Mouse (Mus musculus): ENCODE data around the gene Slamf6. TPM values are rescaled to one million over a fixed set of nuclear protein-coding genes. Genes with fewer than 3 reads are reported as not detected.
"Not testable (repeated sequence)": the region's sequence is repeated elsewhere in the genome, so short reads cannot be mapped to it uniquely, and the experiment has no call there.

The Slamf6 gene
- polyA plus RNA-seq, 1 experiment, result not detected

GRCm38 (mm10) chr1:171955071-171955470 is 37.8 kb downstream of the Slamf6 start:
- Histone ChIP-seq H3K4me3 (replicated peaks) (no peak overlapping the region), H3K36me3 (replicated peaks; ENCODE audit: low read length) (no peaks in the 10 kb centered on the region), H3K4me1 (peaks cover 7% of the 10 kb centered on the region), H3K27me3 (replicated peaks) (no peaks in the 10 kb centered on the region), H3K9me3 (peaks cover 16% of the 10 kb centered on the region)
- TF ChIP-seq FLI1 (IDR thresholded peaks at IDR 0.05; ENCODE audit: low read length) (no peak), GATA1 (IDR thresholded peaks at IDR 0.05; ENCODE audit: borderline replicate concordance, low read length) (no peak)

- no peaks in the 10 kb centered on the region for H3K27me3 ChIP-seq (replicated peaks)
- peak overlapping the region; percentile 16 for H3K4me3 ChIP-seq (replicated peaks)
- H3K9me3 ChIP-seq, result peaks cover 3% of the 10 kb centered on the region; the same call in 1 of the 2 replicates
- H3K36me3 ChIP-seq (replicated peaks; ENCODE audit: low read length), result no peaks in the 10 kb centered on the region
- peaks cover 7% of the 10 kb centered on the region for H3K4me1 ChIP-seq
- TF ChIP-seq FLI1 (IDR thresholded peaks at IDR 0.05; ENCODE audit: low read length) (no peak), GATA1 (IDR thresholded peaks at IDR 0.05; ENCODE audit: borderline replicate concordance, low read length) (no peak)
Observed at GRCm38 (mm10) chr1:171957411-171957810, 40.1 kb downstream of the Slamf6 start.

DNA sequence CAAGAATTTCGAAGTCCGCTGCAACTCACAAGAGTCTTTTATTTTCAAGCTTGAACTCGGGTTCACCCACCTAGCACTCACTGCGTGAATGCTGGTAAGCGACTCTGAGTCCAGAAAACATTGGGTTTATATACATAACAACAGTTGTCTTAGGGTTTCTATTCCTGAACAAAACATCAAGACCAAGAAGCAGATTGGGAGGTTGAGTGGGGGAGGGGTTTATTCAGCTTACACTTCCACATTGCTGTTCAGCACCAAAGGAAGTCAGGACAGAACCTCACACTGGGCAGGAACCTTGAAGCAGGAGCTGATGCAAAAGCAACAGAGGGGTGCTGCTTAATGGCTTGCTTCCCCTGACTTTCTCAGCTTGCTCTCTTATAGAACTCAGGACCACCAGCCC is 43.4 kb downstream of the Slamf6 start:
- no peak for TF ChIP-seq FLI1 (IDR thresholded peaks at IDR 0.05; ENCODE audit: low read length)
- Histone ChIP-seq H3K36me3 (replicated peaks; ENCODE audit: low read length) (no peaks in the 10 kb centered on the region), H3K9me3 (no peaks in the 10 kb centered on the region), H3K4me1 (peaks cover 7% of the 10 kb centered on the region), H3K4me3 (replicated peaks) (no peak overlapping the region), H3K27me3 (replicated peaks) (no peaks in the 10 kb centered on the region)

DNA sequence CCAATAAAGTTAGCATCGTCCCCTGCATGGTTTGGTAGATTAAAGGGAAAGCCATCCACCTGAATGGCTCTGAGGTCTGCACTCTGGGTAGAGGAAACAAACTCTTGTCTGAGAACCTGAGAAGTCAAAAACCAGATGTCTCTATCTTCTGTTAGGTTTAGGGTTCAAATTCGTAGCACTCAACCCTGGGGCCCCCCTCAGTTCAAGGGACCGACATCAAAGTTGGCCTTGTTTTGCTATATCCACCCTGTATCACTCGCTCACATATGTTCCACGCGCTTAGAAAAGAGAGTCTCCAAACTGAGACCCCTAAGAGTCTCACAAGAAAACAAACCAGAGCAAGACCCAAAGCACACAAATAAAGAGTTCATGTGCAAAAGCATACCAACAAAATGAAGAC is 44.4 kb downstream of the Slamf6 start:
- H3K4me1 ChIP-seq, result peaks cover 7% of the 10 kb centered on the region
- no peak for TF ChIP-seq GATA1 (IDR thresholded peaks at IDR 0.05; ENCODE audit: borderline replicate concordance, low read length)
- no peak for TF ChIP-seq FLI1 (IDR thresholded peaks at IDR 0.05; ENCODE audit: low read length)
- no peaks in the 10 kb centered on the region for H3K27me3 ChIP-seq (replicated peaks)
- no peak overlapping the region for H3K4me3 ChIP-seq (replicated peaks)
- H3K36me3 ChIP-seq (replicated peaks; ENCODE audit: low read length), result no peaks in the 10 kb centered on the region
- H3K9me3 ChIP-seq, result no peaks in the 10 kb centered on the region

DNA sequence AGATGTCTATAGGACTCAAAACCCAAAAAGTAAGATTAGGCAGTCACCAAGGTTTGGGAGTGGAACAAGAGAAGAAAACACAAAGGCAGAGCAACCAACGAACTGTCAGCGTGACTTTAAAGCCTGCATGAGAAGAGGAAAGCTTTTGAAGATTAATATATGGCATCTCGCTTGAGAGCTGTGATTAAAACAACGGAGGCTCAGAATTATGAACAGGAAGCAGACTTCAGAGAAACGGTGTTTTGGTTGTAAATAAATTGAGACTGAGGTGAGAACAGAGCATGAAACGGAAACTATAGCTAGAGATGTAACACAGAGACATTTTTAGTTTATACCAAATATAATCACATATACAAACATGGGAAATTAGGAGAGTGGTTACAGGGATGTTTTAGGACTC is 46.3 kb downstream of the Slamf6 start:
- Histone ChIP-seq H3K9me3 (no peaks in the 10 kb centered on the region), H3K27me3 (replicated peaks) (no peaks in the 10 kb centered on the region), H3K36me3 (replicated peaks; ENCODE audit: low read length) (no peaks in the 10 kb centered on the region), H3K4me3 (replicated peaks) (no peak overlapping the region), H3K4me1 (no peaks in the 10 kb centered on the region)
- no peak for TF ChIP-seq GATA1 (IDR thresholded peaks at IDR 0.05; ENCODE audit: borderline replicate concordance, low read length)
- TF ChIP-seq FLI1 (IDR thresholded peaks at IDR 0.05; ENCODE audit: low read length), result no peak

DNA sequence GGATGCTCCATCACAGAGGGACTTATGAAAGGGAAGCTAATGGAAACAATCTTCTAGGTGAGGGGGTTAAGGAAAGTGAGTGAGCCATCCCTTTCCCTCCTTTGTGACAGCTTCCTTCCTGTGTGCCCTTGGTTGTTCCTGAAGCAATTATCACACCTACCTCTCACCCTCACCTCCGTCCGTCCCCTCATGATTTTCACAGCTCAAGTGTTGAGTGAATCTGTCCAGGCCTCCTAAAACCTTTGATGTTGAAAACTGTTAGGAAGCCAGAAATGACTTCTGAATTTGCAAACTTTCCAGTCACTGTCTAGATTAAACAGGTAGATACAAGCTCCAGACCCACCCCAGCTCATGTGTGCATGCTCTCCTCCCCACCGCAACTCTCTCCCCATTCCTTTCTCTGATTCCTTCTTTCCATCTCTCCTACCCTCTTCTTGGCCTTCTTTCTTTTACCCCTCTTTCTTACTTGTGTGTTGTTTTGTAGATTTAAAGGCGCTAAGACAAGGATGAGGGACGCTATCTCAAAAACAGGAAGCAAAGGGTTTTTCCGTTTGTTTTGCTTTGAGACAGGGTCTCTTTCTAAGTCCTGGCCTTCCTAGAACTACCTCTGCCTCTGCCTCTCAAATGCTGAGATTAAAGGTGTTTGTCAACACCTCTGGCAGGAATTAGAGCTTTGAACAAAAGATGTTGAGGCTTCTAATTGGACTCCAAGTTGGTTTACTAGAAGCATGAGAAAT is 48.9 kb downstream of the Slamf6 start:
- no peak overlapping the region for H3K4me3 ChIP-seq (replicated peaks)
- no peaks in the 10 kb centered on the region for H3K36me3 ChIP-seq (replicated peaks; ENCODE audit: low read length)
- no peaks in the 10 kb centered on the region for H3K27me3 ChIP-seq (replicated peaks)
- no peaks in the 10 kb centered on the region for H3K9me3 ChIP-seq
- no peak for TF ChIP-seq GATA1 (IDR thresholded peaks at IDR 0.05; ENCODE audit: borderline replicate concordance, low read length)
- no peak for TF ChIP-seq FLI1 (IDR thresholded peaks at IDR 0.05; ENCODE audit: low read length)
- H3K4me1 ChIP-seq, result no peaks in the 10 kb centered on the region

GRCm38 (mm10) chr1:171969221-171969620 is 51.9 kb downstream of the Slamf6 start:
- no peak overlapping the region for H3K4me3 ChIP-seq (replicated peaks)
- no peak for TF ChIP-seq GATA1 (IDR thresholded peaks at IDR 0.05; ENCODE audit: borderline replicate concordance, low read length)
- no peak for TF ChIP-seq FLI1 (IDR thresholded peaks at IDR 0.05; ENCODE audit: low read length)
- no peaks in the 10 kb centered on the region for H3K4me1 ChIP-seq
- no peaks in the 10 kb centered on the region for H3K9me3 ChIP-seq
- H3K27me3 ChIP-seq (replicated peaks), result no peaks in the 10 kb centered on the region
- no peaks in the 10 kb centered on the region for H3K36me3 ChIP-seq (replicated peaks; ENCODE audit: low read length)

- Histone ChIP-seq H3K9me3 (no peaks in the 10 kb centered on the region), H3K4me3 (replicated peaks) (no peak overlapping the region), H3K36me3 (replicated peaks; ENCODE audit: low read length) (no peaks in the 10 kb centered on the region), H3K27me3 (replicated peaks) (no peaks in the 10 kb centered on the region), H3K4me1 (no peaks in the 10 kb centered on the region)
- TF ChIP-seq GATA1 (IDR thresholded peaks at IDR 0.05; ENCODE audit: borderline replicate concordance, low read length), result no peak
- TF ChIP-seq FLI1 (IDR thresholded peaks at IDR 0.05; ENCODE audit: low read length), result no peak
Observed at GRCm38 (mm10) chr1:171970854-171971586, 53.7 kb downstream of the Slamf6 start.

- H3K36me3 ChIP-seq (replicated peaks; ENCODE audit: low read length); H3K4me3 ChIP-seq (replicated peaks); H3K9me3 ChIP-seq; H3K27me3 ChIP-seq (replicated peaks); H3K4me1 ChIP-seq: not testable (repeated sequence)
Observed at GRCm38 (mm10) chr1:171974361-171974760, 57.0 kb downstream of the Slamf6 start.

DNA sequence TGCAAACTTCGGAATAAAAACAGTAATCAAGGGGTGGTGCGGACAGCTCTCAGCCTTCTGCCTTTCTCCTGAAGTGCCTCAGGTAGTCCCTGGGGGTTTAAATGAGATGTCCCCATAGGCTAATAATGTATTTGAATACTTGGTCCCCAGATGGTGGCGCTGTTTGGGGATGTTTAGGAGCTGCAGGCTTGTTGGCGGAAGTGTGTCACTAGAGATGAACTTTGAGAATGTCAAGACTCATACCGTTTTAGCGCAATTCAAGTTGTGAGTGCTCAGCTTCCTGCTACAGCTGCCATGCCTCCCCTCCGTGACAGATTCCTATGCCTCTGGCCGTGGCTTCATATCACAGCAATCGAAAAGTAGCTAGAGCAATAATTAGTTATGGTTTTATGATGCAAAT is 58.1 kb downstream of the Slamf6 start:
- Histone ChIP-seq H3K4me3 (replicated peaks) (no peak overlapping the region), H3K4me1 (no peaks in the 10 kb centered on the region), H3K9me3 (no peaks in the 10 kb centered on the region), H3K36me3 (replicated peaks; ENCODE audit: low read length) (no peaks in the 10 kb centered on the region), H3K27me3 (replicated peaks) (no peaks in the 10 kb centered on the region)
- TF ChIP-seq GATA1 (IDR thresholded peaks at IDR 0.05; ENCODE audit: borderline replicate concordance, low read length) (no peak), FLI1 (IDR thresholded peaks at IDR 0.05; ENCODE audit: low read length) (no peak)

Data from megakaryocyte, embryonic 14.5 days (primary cell).